Mouse (Mus musculus): ENCODE measurements around the gene Irgc1.

The Irgc1 gene

GRCm38 (mm10) chr7:24399256-24400081 lies 52.6 kb downstream of the Irgc1 start, which contains the start of gene Smg9:
Gene Smg9 (plus strand): TSS chr7:24399619.
- peak; percentile 98 for DNase-seq (ENCODE audit: low spot score)

DNA sequence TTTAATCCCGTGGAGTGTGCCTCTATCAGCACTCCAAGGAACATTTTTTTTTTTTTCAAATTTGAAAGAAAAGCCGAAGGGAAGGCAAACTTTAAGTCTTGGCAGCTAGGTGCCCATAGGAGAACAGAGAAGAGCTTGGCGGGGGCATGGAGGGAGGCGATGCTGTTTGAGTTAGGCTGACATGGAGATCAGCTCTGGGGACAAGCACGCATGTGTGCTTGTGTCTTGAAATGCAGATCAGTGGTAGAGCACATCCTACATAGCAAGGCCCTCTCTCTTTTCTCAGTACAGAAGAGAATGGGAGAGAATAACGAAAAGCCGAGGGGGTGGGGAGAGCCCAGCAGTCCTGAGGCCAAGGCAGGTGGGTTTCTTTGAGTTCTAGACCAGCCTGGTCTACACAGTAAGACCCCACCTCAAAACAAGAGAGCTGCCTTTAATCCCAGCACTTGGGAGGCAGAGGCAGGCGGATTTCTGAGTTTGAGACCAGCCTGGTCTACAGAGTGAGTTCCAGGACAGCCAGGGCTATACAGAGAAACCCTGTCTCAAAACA lies 53.7 kb downstream of the Irgc1 start:
- DNase-seq (ENCODE audit: low spot score) = no peak

GRCm38 (mm10) chr7:24396832-24397231 lies 55.3 kb downstream of the Irgc1 start:
- DNase-seq (ENCODE audit: low spot score) = peak; percentile 75

GRCm38 (mm10) chr7:24394475-24395161 lies 57.5 kb downstream of the Irgc1 start:
- no peak for DNase-seq (ENCODE audit: low spot score)

GRCm38 (mm10) chr7:24394054-24394453 lies 58.0 kb downstream of the Irgc1 start:
- no peak for DNase-seq (ENCODE audit: low spot score)

- DNase-seq (ENCODE audit: low spot score) = no peak
Observed at GRCm38 (mm10) chr7:24391687-24392086, 60.4 kb downstream of the Irgc1 start.

DNA sequence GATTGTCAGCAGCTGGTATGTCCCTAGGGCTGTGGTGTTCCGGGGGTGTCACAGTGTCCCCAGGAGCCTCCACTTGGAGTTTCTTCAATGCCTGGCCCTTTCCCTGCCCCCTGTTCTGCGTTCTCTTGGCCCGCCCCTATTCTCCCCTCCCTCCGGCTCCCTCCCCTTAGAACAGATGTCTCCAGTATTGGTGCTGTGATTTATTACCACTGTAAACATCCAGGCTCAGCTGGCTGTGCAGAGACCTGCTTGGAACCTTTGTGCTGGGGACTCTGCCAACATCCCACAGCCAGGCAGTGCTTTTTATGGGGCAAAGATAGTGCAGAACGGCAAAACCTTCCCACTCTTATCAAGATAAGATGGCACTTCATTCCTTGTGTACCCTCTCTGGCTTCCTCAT lies 61.0 kb downstream of the Irgc1 start:
- DNase-seq (ENCODE audit: low spot score) = no peak

DNA sequence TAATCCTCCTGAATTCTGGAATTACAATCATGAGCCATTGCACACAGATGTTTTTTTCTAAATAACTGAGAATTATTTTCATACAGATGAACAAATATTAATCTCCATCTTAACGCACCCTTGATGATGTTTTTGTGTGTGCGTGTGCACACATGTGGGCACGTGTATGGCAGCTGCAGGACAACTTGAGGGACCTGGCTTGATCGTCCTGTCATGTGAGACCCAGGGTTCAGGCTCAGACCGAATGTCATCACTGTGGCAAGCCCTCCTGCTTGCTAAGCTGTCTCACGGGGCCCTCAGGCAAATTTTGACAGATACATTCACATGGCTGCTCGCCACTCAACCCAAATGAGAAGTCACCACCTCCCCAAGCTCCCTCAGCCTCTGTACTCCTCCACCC lies 61.6 kb downstream of the Irgc1 start:
- DNase-seq (ENCODE audit: low spot score) = no peak

GRCm38 (mm10) chr7:24389516-24390187 lies 62.4 kb downstream of the Irgc1 start:
- no peak for DNase-seq (ENCODE audit: low spot score)

GRCm38 (mm10) chr7:24387059-24387556 lies 65.0 kb downstream of the Irgc1 start:
- no peak for DNase-seq (ENCODE audit: low spot score)

DNA sequence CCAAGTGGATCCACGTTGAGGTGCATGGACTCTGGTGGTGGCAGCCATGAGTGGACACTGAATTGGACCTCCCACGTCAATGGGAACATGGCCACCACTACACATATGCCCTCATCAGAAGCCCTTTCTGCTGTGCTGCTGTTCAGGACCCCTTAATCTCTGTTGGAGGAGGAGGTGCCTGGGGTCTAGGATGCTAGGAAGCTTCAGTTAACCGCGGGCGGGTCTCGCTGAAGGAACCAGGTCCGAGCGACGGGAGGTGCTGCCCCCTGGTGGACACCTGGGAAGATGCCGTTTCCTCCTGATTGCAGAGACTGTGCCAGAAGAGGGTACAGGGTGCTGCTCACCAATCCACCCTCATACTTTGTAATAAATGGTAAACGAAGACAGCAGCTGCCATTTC lies 67.3 kb downstream of the Irgc1 start:
- DNase-seq (ENCODE audit: low spot score) = no peak

DNA sequence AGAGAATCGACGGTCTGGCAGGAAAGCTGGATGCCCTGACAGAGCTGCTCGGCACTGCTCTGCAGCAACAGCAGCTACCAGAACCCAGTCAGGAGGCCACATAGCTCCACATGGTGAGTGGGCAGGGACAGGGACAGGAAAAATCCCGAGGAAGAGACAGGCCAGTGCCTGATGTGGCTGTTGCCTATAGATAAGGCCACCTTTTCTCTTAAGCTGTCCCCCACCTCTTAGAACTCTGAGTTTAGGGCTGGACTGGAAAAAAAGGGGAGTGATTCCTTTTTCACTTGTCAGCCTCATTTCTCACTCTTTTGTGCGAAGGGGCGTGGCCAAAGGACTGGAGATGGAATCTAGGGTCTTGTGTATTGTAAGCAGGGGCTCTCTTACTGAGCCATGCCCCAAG lies 68.0 kb downstream of the Irgc1 start:
- DNase-seq (ENCODE audit: low spot score) = peak; percentile 79

DNA sequence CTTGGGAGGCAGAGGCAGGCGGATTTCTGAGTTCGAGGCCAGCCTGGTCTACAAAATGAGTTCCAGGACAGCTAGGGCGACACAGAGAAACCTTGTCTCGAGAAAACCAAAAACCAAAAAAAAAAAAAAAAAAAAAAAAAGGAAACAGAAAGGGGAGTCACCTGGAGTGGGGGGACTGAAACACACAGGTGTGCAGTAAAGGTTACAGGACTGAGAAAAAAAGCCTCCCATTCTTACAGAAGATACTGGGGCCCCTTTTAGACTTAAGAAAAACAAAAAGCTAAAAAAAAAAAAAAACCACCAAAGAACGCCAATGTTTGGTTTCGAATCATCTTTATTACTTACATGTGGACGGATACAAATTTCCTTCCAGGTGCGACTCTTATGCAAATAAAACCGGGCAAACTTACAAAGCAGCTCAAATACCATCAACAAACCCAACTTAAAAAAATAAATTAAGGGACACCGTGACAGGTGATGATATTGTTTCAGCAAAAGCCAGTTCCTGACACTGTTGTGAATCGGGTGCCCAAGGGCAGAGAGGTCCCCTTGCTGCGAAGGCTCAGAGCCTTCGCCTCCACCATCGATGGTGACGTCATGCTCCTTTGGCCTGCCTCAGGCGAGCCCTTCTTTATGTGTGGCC lies 69.2 kb downstream of the Irgc1 start:
- DNase-seq (ENCODE audit: low spot score) = no peak

Measured in c-Kit-positive CD71-positive TER-119-positive erythroid progenitor cells, embryonic 14.5 days (primary cell).